Mouse (Mus musculus): ENCODE measurements around the gene Hdac11.

DNA sequence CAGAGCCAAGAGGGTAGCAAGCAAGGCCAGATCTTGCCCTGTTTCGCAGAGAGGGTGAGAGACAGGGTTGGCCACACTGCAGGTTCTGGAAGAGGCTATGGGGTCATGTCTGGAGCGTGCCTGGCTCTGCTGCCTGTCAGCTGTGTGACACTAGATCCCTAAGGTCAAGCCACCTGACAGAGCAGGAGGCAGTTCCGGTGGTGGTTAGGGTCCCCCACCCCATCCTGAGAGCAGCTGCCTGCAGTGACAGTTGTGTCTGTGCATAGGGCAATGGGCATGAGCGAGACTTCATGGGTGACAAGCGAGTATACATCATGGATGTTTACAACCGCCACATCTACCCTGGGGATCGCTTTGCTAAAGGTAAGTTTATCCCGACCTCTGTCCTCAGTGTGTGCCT, 12.7 kb downstream of the Hdac11 start:
- TF ChIP-seq GATA1 (IDR thresholded peaks at IDR 0.05; ENCODE audit: borderline replicate concordance, low read length): no peak
- no peak for TF ChIP-seq FLI1 (IDR thresholded peaks at IDR 0.05; ENCODE audit: low read length)

All from megakaryocyte, embryonic 14.5 days (primary cell).